Mouse (Mus musculus): ENCODE data around the gene Strn4.

The Strn4 gene

GRCm38 (mm10) chr7:16810920-16811648 is 4.6 kb upstream of the Strn4 start:
- no peak for DNase-seq (ENCODE audit: low spot score in 2 of 2)

GRCm38 (mm10) chr7:16811649-16812070 is 4.0 kb upstream of the Strn4 start:
- DNase-seq (ENCODE audit: low spot score in 2 of 2): no peak

- no peak for DNase-seq (ENCODE audit: low spot score in 2 of 2)
These were observed 3.2 kb upstream of the Strn4 start for GRCm38 (mm10) chr7:16812505-16812904.

GRCm38 (mm10) chr7:16816078-16816474 is 387 bp downstream of the Strn4 start:
- DNase-seq (ENCODE audit: low spot score in 2 of 2): peak; percentile 77 to 86

- peak; percentile 50 to 53 for DNase-seq (ENCODE audit: low spot score in 2 of 2)
These were observed 910 bp downstream of the Strn4 start, which contains the start of gene Fkrp for GRCm38 (mm10) chr7:16816475-16817122. Gene Fkrp, minus strand, starts transcription at chr7:16816732.

- DNase-seq (ENCODE audit: low spot score in 2 of 2): no peak
These were observed 2.0 kb downstream of the Strn4 start for GRCm38 (mm10) chr7:16817693-16818092.

- DNase-seq (ENCODE audit: low spot score in 2 of 2): no peak
These were observed 4.1 kb downstream of the Strn4 start for GRCm38 (mm10) chr7:16819794-16820193.

GRCm38 (mm10) chr7:16820271-16820763 is 4.6 kb downstream of the Strn4 start:
- DNase-seq (ENCODE audit: low spot score in 2 of 2): no peak

- DNase-seq (ENCODE audit: low spot score in 2 of 2): no peak
These were observed 5.4 kb downstream of the Strn4 start for GRCm38 (mm10) chr7:16821091-16821490.

GRCm38 (mm10) chr7:16821669-16822101 is 6.0 kb downstream of the Strn4 start:
- DNase-seq (ENCODE audit: low spot score in 2 of 2): no peak

- DNase-seq (ENCODE audit: low spot score in 2 of 2): peak; percentile 68 to 70
These were observed 8.0 kb downstream of the Strn4 start for GRCm38 (mm10) chr7:16823734-16824133.

GRCm38 (mm10) chr7:16825785-16826184 is 10.1 kb downstream of the Strn4 start:
- peak in 1 of 2 experiments; percentile 41 for DNase-seq (ENCODE audit: low spot score in 2 of 2)

- no peak for DNase-seq (ENCODE audit: low spot score in 2 of 2)
These were observed 10.9 kb downstream of the Strn4 start for GRCm38 (mm10) chr7:16826571-16826970.

- no peak for DNase-seq (ENCODE audit: low spot score in 2 of 2)
These were observed 11.6 kb downstream of the Strn4 start for GRCm38 (mm10) chr7:16827274-16827673.

- DNase-seq (ENCODE audit: low spot score in 2 of 2): peak in 1 of 2 experiments; percentile 64
These were observed 14.8 kb downstream of the Strn4 start for GRCm38 (mm10) chr7:16830449-16830848.

GRCm38 (mm10) chr7:16837916-16838803 is 22.5 kb downstream of the Strn4 start:
- no peak for DNase-seq (ENCODE audit: low spot score in 2 of 2)

- DNase-seq (ENCODE audit: low spot score in 2 of 2): no peak
These were observed 23.2 kb downstream of the Strn4 start for GRCm38 (mm10) chr7:16838804-16839426.

GRCm38 (mm10) chr7:16839427-16840108 is 23.9 kb downstream of the Strn4 start:
- no peak for DNase-seq (ENCODE audit: low spot score in 2 of 2)

GRCm38 (mm10) chr7:16840109-16840491 is 24.4 kb downstream of the Strn4 start:
- DNase-seq (ENCODE audit: low spot score in 2 of 2): no peak

GRCm38 (mm10) chr7:16841078-16841477 is 25.4 kb downstream of the Strn4 start:
- no peak for DNase-seq (ENCODE audit: low spot score in 2 of 2)

Measured in heart, adult 9 months (tissue).